Mouse (Mus musculus): ENCODE results near the gene Ndufa13. TPM values are rescaled to one million over a fixed set of nuclear protein-coding genes. Genes with fewer than 3 reads are reported as not detected.
A peak's percentile ranks its signal among the peaks of the same experiment; 100 is the strongest.
"Not testable (repeated sequence)": the region's sequence is repeated elsewhere in the genome, so short reads cannot be mapped to it uniquely, and the experiment has no call there.

The Ndufa13 gene
- 197 and 199 TPM in 2 replicates for polyA plus RNA-seq (2015; fragmentation: Nextera tagmentation; extraction: Ambion mirVana)

DNA sequence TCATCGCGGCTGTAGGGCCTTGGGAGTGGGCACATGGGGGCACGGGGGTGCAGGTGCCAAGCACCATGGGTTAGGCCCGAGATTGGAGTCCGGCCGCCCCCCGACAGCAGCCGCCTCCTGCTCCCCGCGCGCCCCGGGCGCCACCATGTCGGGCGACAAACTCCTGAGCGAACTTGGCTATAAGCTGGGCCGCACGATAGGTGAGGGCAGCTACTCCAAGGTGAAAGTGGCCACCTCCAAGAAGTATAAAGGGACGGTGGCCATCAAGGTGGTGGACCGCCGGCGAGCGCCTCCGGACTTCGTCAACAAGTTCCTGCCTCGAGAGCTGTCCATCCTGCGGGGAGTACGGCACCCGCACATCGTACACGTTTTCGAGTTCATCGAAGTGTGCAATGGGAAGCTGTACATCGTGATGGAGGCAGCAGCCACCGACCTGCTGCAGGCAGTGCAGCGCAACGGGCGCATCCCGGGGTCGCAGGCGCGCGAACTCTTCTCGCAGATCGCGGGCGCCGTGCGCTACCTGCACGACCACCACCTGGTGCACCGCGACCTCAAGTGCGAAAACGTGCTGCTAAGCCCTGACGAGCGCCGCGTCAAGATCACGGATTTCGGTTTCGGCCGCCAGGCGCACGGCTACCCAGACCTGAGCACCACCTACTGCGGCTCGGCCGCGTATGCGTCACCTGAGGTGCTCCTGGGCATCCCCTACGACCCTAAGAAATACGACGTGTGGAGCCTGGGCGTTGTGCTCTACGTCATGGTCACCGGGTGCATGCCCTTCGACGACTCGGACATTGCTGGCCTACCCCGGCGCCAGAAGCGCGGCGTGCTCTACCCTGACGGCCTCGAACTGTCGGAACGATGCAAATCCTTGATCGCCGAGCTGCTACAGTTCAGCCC lies at the start of gene Ndufa13, which contains the start of the genes Tssk6 and Yjefn3:
Ndufa13 (minus strand) TSS at position 396 of the 900 bp plus-strand sequence.
Tssk6 (plus strand) TSS at position 22 of the 900 bp plus-strand sequence.
Yjefn3 (minus strand) TSS at position 550 of the 900 bp plus-strand sequence.
- H3K27me3 ChIP-seq (ENCODE audit: insufficient read depth, low read length): no peaks in the 10 kb centered on the region
- 0 out of 2 replicates have a peak, but pooled peaks cover 7% of the 10 kb centered on the region for H3K36me3 ChIP-seq (ENCODE audit: insufficient read depth, low read length)
- WGBS: 3% methylated on average over 89 of the region's 89 CpGs
- H3K4me1 ChIP-seq (ENCODE audit: insufficient read depth, low read length): peaks cover 39% of the 10 kb centered on the region
- H3K4me3 ChIP-seq (ENCODE audit: low read length): peak within 1 kb of the TSS; percentile 83
- peak within 1 kb of the TSS; percentile 87 for H3K9ac ChIP-seq (replicated peaks; ENCODE audit: low read length)
- peak within 1 kb of the TSS; percentile 94 for H3K27ac ChIP-seq (ENCODE audit: low read length)
- ATAC-seq (ENCODE audit: low FRiP score, low TSS enrichment): peak; percentile 46
- H3K9me3 ChIP-seq (ENCODE audit: low read length): no peaks in the 10 kb centered on the region
- peak within 1 kb of the TSS; percentile 88 for H3K4me2 ChIP-seq (replicated peaks; ENCODE audit: low read depth, low read length)

GRCm38 (mm10) chr8:69950300-69950699 lies 47.9 kb upstream of the Ndufa13 start:
- no peaks in the 10 kb centered on the region for H3K27me3 ChIP-seq (ENCODE audit: insufficient read depth, low read length)
- no peak overlapping the region for H3K4me3 ChIP-seq (ENCODE audit: low read length)
- peaks cover 14% of the 10 kb centered on the region for H3K36me3 ChIP-seq (ENCODE audit: insufficient read depth, low read length)
- no peak overlapping the region for H3K4me2 ChIP-seq (replicated peaks; ENCODE audit: low read depth, low read length)
- no peak overlapping the region for H3K9ac ChIP-seq (replicated peaks; ENCODE audit: low read length)
- no peak overlapping the region for H3K27ac ChIP-seq (ENCODE audit: low read length)
- ATAC-seq (ENCODE audit: low FRiP score, low TSS enrichment): no peak
- 86% methylated on average over 2 of the region's 2 CpGs for WGBS
- H3K9me3 ChIP-seq (ENCODE audit: low read length): no peaks in the 10 kb centered on the region
- H3K4me1 ChIP-seq (ENCODE audit: insufficient read depth, low read length): peaks cover 15% of the 10 kb centered on the region

- H3K4me3 ChIP-seq (ENCODE audit: low read length); H3K9ac ChIP-seq (replicated peaks; ENCODE audit: low read length); H3K36me3 ChIP-seq (ENCODE audit: insufficient read depth, low read length); H3K4me2 ChIP-seq (replicated peaks; ENCODE audit: low read depth, low read length); H3K27me3 ChIP-seq (ENCODE audit: insufficient read depth, low read length); H3K9me3 ChIP-seq (ENCODE audit: low read length); H3K27ac ChIP-seq (ENCODE audit: low read length); ATAC-seq (ENCODE audit: low FRiP score, low TSS enrichment): not testable (repeated sequence)
- peaks cover 19% of the 10 kb centered on the region for H3K4me1 ChIP-seq (ENCODE audit: insufficient read depth, low read length)
- 91% methylated on average over 2 of the region's 3 CpGs for WGBS
These were observed 40.1 kb upstream of the Ndufa13 start for GRCm38 (mm10) chr8:69942495-69942894.

GRCm38 (mm10) chr8:69940386-69940785 lies 38.0 kb upstream of the Ndufa13 start:
- Histone ChIP-seq H3K4me2 (replicated peaks; ENCODE audit: low read depth, low read length) (no peak overlapping the region), H3K9ac (replicated peaks; ENCODE audit: low read length) (no peak overlapping the region), H3K27ac (ENCODE audit: low read length) (peak overlapping the region; percentile 52), H3K4me1 (ENCODE audit: insufficient read depth, low read length) (peaks cover 38% of the 10 kb centered on the region), H3K27me3 (ENCODE audit: insufficient read depth, low read length) (no peaks in the 10 kb centered on the region), H3K4me3 (ENCODE audit: low read length) (no peak overlapping the region), H3K36me3 (ENCODE audit: insufficient read depth, low read length) (peaks cover 4% of the 10 kb centered on the region; the same call in 1 of the 2 replicates), H3K9me3 (ENCODE audit: low read length) (no peaks in the 10 kb centered on the region)
- WGBS: 91% methylated on average over 2 of the region's 2 CpGs
- no peak for ATAC-seq (ENCODE audit: low FRiP score, low TSS enrichment)

DNA sequence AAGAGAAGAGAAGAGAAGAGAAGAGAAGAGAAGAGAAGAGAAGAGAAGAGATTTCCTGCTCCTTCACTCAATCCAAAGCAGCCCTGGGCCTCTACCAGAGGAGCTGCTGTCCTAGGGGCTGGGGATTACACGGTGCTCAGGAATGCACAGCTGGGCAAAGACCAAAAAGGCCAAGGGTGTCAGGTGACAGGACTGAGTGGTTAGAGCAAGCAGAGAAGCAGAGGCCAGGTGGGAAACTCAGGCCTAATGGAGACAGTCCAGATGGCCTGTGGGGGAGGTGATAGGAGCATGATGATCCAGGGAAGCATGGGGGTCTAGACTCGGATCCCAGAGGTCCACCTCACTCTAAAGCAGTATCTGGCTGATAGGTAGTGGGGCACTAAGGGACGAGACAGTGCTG lies 37.3 kb upstream of the Ndufa13 start:
- Histone ChIP-seq H3K9ac (replicated peaks; ENCODE audit: low read length) (no peak overlapping the region), H3K4me1 (ENCODE audit: insufficient read depth, low read length) (peaks cover 39% of the 10 kb centered on the region), H3K27ac (ENCODE audit: low read length) (peak overlapping the region; percentile 52), H3K9me3 (ENCODE audit: low read length) (no peaks in the 10 kb centered on the region), H3K4me2 (replicated peaks; ENCODE audit: low read depth, low read length) (no peak overlapping the region), H3K27me3 (ENCODE audit: insufficient read depth, low read length) (no peaks in the 10 kb centered on the region), H3K36me3 (ENCODE audit: insufficient read depth, low read length) (peaks cover 8% of the 10 kb centered on the region; the same call in 1 of the 2 replicates), H3K4me3 (ENCODE audit: low read length) (no peak overlapping the region)
- ATAC-seq (ENCODE audit: low FRiP score, low TSS enrichment): peak; percentile 89
- WGBS: 15% methylated on average over 3 of the region's 3 CpGs

DNA sequence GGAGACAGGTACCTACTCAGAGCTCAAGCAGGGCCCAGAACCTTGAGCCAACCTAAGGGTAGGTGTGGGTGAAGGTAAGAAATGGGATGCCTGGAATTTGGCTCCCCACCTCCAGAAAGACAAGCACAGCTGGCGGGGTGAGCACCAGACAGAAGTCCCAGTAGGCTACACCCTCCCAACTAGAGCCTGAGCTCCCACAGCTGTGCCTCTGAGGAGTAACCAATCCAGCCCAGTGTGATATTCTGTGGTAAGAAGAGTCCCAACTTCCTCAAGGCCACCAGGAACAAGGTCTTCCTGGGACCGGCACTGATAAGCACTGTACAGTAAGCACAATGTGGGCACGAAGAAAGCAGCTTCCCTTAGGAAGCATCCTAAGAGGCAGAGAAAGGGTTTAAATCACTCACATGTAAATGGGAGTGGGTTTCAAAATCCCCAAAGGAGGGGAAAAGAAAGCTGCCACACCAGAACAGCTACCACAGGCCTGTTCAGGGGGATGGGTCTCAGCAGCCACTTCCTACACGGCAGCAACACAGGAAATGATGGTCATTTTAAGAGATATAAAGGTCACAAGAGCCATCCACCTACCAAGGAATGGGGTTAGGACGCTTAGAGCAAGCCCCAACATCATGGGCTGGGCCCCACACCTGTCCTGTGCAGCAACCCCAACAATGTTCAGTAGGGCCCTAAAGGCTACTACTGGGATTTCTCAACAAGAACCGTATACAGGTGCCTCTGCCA lies 36.1 kb upstream of the Ndufa13 start:
- Histone ChIP-seq H3K9ac (replicated peaks; ENCODE audit: low read length) (no peak overlapping the region), H3K4me3 (ENCODE audit: low read length) (no peak overlapping the region), H3K27me3 (ENCODE audit: insufficient read depth, low read length) (no peaks in the 10 kb centered on the region), H3K27ac (ENCODE audit: low read length) (no peak overlapping the region), H3K36me3 (ENCODE audit: insufficient read depth, low read length) (peaks cover 13% of the 10 kb centered on the region; the same call in 1 of the 2 replicates), H3K9me3 (ENCODE audit: low read length) (no peaks in the 10 kb centered on the region), H3K4me1 (ENCODE audit: insufficient read depth, low read length) (peaks cover 39% of the 10 kb centered on the region), H3K4me2 (replicated peaks; ENCODE audit: low read depth, low read length) (no peak overlapping the region)
- WGBS: 70% methylated on average over 6 of the region's 6 CpGs
- ATAC-seq (ENCODE audit: low FRiP score, low TSS enrichment): no peak

DNA sequence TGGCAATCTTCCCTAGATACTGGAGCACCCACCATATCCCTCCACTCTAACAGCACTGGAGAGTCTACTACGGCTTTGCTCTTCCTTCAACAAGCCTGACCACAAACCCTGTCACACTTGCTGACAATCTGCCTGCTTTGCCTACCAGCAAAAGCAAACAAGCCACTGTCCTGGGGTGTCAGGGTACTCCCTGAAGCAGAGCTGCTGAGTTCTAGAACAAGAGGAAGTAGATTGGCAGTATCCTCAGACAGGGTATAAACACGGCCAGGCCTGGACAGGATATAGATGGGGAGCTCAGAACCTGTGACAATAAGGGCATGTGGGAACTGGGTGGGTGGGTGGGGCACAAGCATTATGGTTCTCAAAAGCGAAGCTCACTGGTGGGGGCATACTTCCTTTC lies 35.1 kb upstream of the Ndufa13 start:
- H3K4me2 ChIP-seq (replicated peaks; ENCODE audit: low read depth, low read length): no peak overlapping the region
- no peaks in the 10 kb centered on the region for H3K27me3 ChIP-seq (ENCODE audit: insufficient read depth, low read length)
- H3K9me3 ChIP-seq (ENCODE audit: low read length): no peaks in the 10 kb centered on the region
- H3K4me3 ChIP-seq (ENCODE audit: low read length): no peak overlapping the region
- ATAC-seq (ENCODE audit: low FRiP score, low TSS enrichment): no peak
- H3K9ac ChIP-seq (replicated peaks; ENCODE audit: low read length): no peak overlapping the region; the same call in 1 of the 2 replicates
- H3K27ac ChIP-seq (ENCODE audit: low read length): no peak overlapping the region
- WGBS: 83% methylated on average over 3 of the region's 3 CpGs
- H3K36me3 ChIP-seq (ENCODE audit: insufficient read depth, low read length): peaks cover 13% of the 10 kb centered on the region; the same call in 1 of the 2 replicates
- H3K4me1 ChIP-seq (ENCODE audit: insufficient read depth, low read length): peaks cover 39% of the 10 kb centered on the region

DNA sequence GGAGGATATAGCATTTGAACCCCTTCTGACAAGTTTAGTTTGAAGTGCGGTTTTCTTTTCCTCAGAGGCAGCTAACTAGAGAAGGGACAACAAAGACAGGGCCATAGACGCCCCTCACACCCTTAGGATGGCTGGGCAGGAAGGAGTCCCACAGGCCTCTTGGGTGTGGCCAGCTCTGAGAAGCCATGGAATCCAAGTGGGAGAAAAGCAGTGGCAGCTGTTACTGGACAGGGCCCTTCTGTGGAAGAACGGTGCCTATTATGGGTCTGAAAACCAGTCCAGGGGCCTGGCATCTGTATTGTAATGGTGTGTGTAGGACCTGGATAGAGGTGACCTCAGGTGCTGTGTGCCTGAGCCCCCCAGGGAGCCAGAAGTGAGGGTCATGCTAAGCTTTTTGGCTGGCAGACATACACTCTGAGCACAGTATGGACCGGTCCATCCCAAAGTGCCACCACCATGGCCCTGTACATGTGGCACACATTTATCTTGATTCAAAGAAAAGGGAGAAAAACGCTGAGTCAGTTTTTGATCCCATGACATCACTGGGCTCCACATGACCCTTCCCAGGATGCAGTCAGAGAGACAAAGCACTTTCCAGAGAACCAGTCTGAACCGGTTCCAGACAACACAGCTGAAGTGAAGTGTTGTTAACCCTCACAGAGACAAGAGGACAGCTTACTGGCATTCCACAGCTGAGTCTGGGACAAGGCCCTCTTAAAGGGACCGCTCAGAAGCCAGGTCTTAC lies 33.9 kb upstream of the Ndufa13 start:
- 64% methylated on average over 7 of the region's 7 CpGs for WGBS
- H3K9me3 ChIP-seq (ENCODE audit: low read length): no peaks in the 10 kb centered on the region
- H3K27me3 ChIP-seq (ENCODE audit: insufficient read depth, low read length): no peaks in the 10 kb centered on the region
- no peak overlapping the region for H3K4me3 ChIP-seq (ENCODE audit: low read length)
- peak overlapping the region; percentile 0; the same call in 1 of the 2 replicates for H3K9ac ChIP-seq (replicated peaks; ENCODE audit: low read length)
- ATAC-seq (ENCODE audit: low FRiP score, low TSS enrichment): peak; percentile 77
- H3K4me1 ChIP-seq (ENCODE audit: insufficient read depth, low read length): peaks cover 39% of the 10 kb centered on the region
- no peak overlapping the region for H3K4me2 ChIP-seq (replicated peaks; ENCODE audit: low read depth, low read length)
- peaks cover 16% of the 10 kb centered on the region; the same call in 1 of the 2 replicates for H3K36me3 ChIP-seq (ENCODE audit: insufficient read depth, low read length)
- H3K27ac ChIP-seq (ENCODE audit: low read length): peak overlapping the region; percentile 81

DNA sequence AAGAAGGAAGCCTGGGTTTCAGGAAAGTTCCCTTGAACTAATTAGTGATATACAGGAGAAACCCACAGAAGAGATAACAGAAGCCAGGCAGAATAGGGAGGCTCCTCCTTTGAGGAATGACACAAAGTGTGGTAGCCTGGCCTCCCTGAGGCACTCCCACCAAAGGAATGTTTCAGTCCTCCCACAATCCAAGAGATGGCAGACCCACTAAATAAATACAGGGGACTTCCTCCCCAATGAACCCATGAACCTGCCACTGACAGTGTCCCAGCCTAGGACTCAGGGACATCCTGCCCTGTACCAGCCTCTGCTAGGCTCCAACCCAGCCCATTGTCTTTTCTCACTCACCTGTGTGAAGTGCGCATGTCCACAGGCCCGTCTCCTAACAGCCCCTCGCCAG lies 33.1 kb upstream of the Ndufa13 start:
- H3K27ac ChIP-seq (ENCODE audit: low read length): 0 out of 2 replicates have a peak overlapping the region, but pooled peaks have one; percentile 11
- ATAC-seq (ENCODE audit: low FRiP score, low TSS enrichment): no peak
- no peaks in the 10 kb centered on the region for H3K9me3 ChIP-seq (ENCODE audit: low read length)
- H3K4me2 ChIP-seq (replicated peaks; ENCODE audit: low read depth, low read length): no peak overlapping the region
- 100% methylated on average over 3 of the region's 3 CpGs for WGBS
- peaks cover 35% of the 10 kb centered on the region for H3K4me1 ChIP-seq (ENCODE audit: insufficient read depth, low read length)
- no peak overlapping the region for H3K9ac ChIP-seq (replicated peaks; ENCODE audit: low read length)
- H3K36me3 ChIP-seq (ENCODE audit: insufficient read depth, low read length): peaks cover 19% of the 10 kb centered on the region; the same call in 1 of the 2 replicates
- H3K27me3 ChIP-seq (ENCODE audit: insufficient read depth, low read length): no peaks in the 10 kb centered on the region
- H3K4me3 ChIP-seq (ENCODE audit: low read length): no peak overlapping the region
